Mouse (Mus musculus): ENCODE measurements around the gene Sema3g.

DNA sequence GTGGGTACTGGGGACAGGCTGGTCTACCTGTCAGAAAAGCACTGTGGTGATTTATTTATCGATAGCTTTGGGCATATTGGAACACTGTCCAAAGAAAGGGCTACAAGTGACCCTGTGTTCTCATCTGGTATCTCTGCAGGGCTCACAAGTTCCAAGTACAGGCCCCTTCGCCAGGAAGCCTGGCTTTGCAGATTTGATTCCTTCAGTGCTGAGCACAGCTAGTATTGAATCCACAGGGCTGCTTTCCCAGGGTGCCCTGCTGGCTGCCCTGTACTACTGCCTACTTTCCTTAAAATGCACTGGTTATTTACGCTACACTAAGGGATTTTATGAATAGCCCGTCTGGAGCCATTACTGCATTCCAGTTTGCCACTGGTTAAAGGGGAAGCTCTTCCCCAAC, 36.1 kb upstream of the Sema3g start:
- no peak for TF ChIP-seq ZNF384 (IDR thresholded peaks at IDR 0.05; ENCODE audit: low read depth, low read length)
- TF ChIP-seq CHD2 (IDR thresholded peaks at IDR 0.05; ENCODE audit: low read depth, low read length), result no peak

All from ES-E14 (cell line).